Mouse (Mus musculus) spleen, embryonic (tissue): Measurements from ENCODE around the gene Ascl1.

Experiments used
- CTCF ChIA-PET: fragments of 350-600 bp; sonication (Branson Sonifier 250); formaldehyde crosslinking; loops from one replicate; lab custom pipeline; 2022; lab: Charles Lee

The Ascl1 gene

GRCm38 (mm10) chr10:87485721-87486620, 7.5 kb downstream of the Ascl1 start:
- CTCF ChIA-PET: no interaction called here

- CTCF ChIA-PET: no interaction called here
Measured at GRCm38 (mm10) chr10:87484831-87485720, 8.4 kb downstream of the Ascl1 start.

- CTCF ChIA-PET: no interaction called here
Measured at GRCm38 (mm10) chr10:87477895-87478294, 15.6 kb downstream of the Ascl1 start.

- CTCF ChIA-PET: no interaction called here
Measured at GRCm38 (mm10) chr10:87474971-87475370, 18.5 kb downstream of the Ascl1 start.

GRCm38 (mm10) chr10:87473475-87474131, 19.9 kb downstream of the Ascl1 start:
- CTCF ChIA-PET: no interaction called here

- CTCF ChIA-PET: no interaction called here
Measured at GRCm38 (mm10) chr10:87450777-87451176, 42.7 kb downstream of the Ascl1 start.

- CTCF ChIA-PET: no interaction called here
Measured at GRCm38 (mm10) chr10:87449368-87449767, 44.1 kb downstream of the Ascl1 start.

GRCm38 (mm10) chr10:87448257-87448656, 45.2 kb downstream of the Ascl1 start:
- CTCF ChIA-PET: no interaction called here

- CTCF ChIA-PET: no interaction called here
Measured at GRCm38 (mm10) chr10:87447754-87448095, 45.7 kb downstream of the Ascl1 start.

- CTCF ChIA-PET: no interaction called here
Measured at GRCm38 (mm10) chr10:87446829-87447753, 46.4 kb downstream of the Ascl1 start.

GRCm38 (mm10) chr10:87446139-87446828, 47.2 kb downstream of the Ascl1 start:
- CTCF ChIA-PET: no interaction called here
